Mouse (Mus musculus) embryonic facial prominence, embryonic 11.5 days (tissue): Measurements from ENCODE around the gene Pbsn. TPM values are rescaled to one million over a fixed set of nuclear protein-coding genes. Genes with fewer than 3 reads are reported as not detected.

Source experiments
- ATAC-seq: fragments of 200-750 bp; cut with Nextera tagmentation; replicated peaks from 2 replicates; pipeline ENCODE4 v1.8.0; 2017; ENCODE audit warnings: low read depth; ENCODE audit not compliant: insufficient number of reproducible peaks, low FRiP score, low TSS enrichment
- DNase-seq: peaks from one replicate; pipeline ENCODE4 v3.0.0-alpha.2; 2015; ENCODE audit warnings: low spot score
- H3K27ac ChIP-seq: fragments of 300-500 bp; sonication (generic); replicated peaks from 2 replicates; pipeline ENCODE4 v1.5.1; 2014; ENCODE audit warnings: mild to moderate bottlenecking, low read depth, low read length, control low read depth
- H3K27me3 ChIP-seq: fragments of 300-500 bp; sonication (generic); 2 replicates; pipeline ENCODE4 v1.6.1; 2014; ENCODE audit warnings: mild to moderate bottlenecking, low read length, moderate library complexity, mixed read lengths; ENCODE audit not compliant: control insufficient read depth, insufficient read depth
- H3K36me3 ChIP-seq: fragments of 300-500 bp; sonication (generic); replicated peaks from 2 replicates; pipeline ENCODE4 v1.6.1; 2014; ENCODE audit warnings: low read depth, mild to moderate bottlenecking, low read length, moderate library complexity, mixed read lengths; ENCODE audit not compliant: control insufficient read depth, insufficient read depth
- H3K4me1 ChIP-seq: fragments of 300-500 bp; sonication (generic); 2 replicates; pipeline ENCODE4 v1.6.1; 2014; ENCODE audit warnings: low read length, mixed read lengths; ENCODE audit not compliant: control insufficient read depth, insufficient read depth
- H3K4me2 ChIP-seq: fragments of 300-500 bp; sonication (generic); 2 replicates; pipeline ENCODE4 v1.6.1; 2014; ENCODE audit warnings: low read depth, mild to moderate bottlenecking, control low read depth, low read length, moderate library complexity
- H3K4me3 ChIP-seq: fragments of 300-500 bp; sonication (generic); 2 replicates; pipeline ENCODE4 v1.5.1; 2014; ENCODE audit warnings: low read depth, low read length, control low read depth
- H3K9ac ChIP-seq: fragments of 300-500 bp; sonication (generic); replicated peaks from 2 replicates; pipeline ENCODE4 v1.6.1; 2014; ENCODE audit warnings: mild to moderate bottlenecking, control low read depth, low read length
- H3K9me3 ChIP-seq: fragments of 300-500 bp; sonication (generic); replicated peaks from 2 replicates; pipeline ENCODE4 v1.6.1; 2016; ENCODE audit warnings: mild to moderate bottlenecking, low read length, inconsistent platforms, mixed read lengths; ENCODE audit not compliant: control insufficient read depth
- WGBS: fragments of 180-500 bp; shearing (Covaris S2); extraction: QIAGEN DNeasy Blood & Tissue Kit; methylation state at CpG from one replicate; pipeline ENCODE4 v1.1.7; 2014; 5-methylcytosine and 5-hydroxymethylcytosine counted together
- polyA plus RNA-seq: library from polyadenylated mRNA; unstranded; fragments of >200 nt; fragmentation: Nextera tagmentation; extraction: Ambion mirVana; gene quantifications from 2 replicates; pipeline ENCODE4 v1.2.1, GENCODE M21; 2014

Gene Pbsn
- polyA plus RNA-seq, 1 experiment from 2014 or later = not detected

GRCm38 (mm10) chrX:77799554-77799953 is 53.9 kb downstream of the Pbsn start:
- H3K27me3 ChIP-seq = no peaks in the 10 kb centered on the region
- DNase-seq (no peak), ATAC-seq (no peak)
- H3K4me3 ChIP-seq = no peak overlapping the region
- no peak overlapping the region for H3K4me2 ChIP-seq
- no peaks in the 10 kb centered on the region for H3K36me3 ChIP-seq
- WGBS = 67% methylated on average over 3 of the region's 3 CpGs
- no peaks in the 10 kb centered on the region for H3K9me3 ChIP-seq
- H3K9ac ChIP-seq = no peak overlapping the region
- H3K4me1 ChIP-seq = no peaks in the 10 kb centered on the region
- H3K27ac ChIP-seq = no peak overlapping the region

- H3K9ac ChIP-seq = no peak overlapping the region
- no peak overlapping the region for H3K4me2 ChIP-seq
- no peak overlapping the region for H3K27ac ChIP-seq
- H3K9me3 ChIP-seq = no peaks in the 10 kb centered on the region
- H3K27me3 ChIP-seq = no peaks in the 10 kb centered on the region
- no peaks in the 10 kb centered on the region for H3K4me1 ChIP-seq
- no peaks in the 10 kb centered on the region for H3K36me3 ChIP-seq
- H3K4me3 ChIP-seq = no peak overlapping the region
- ATAC-seq (no peak), DNase-seq (no peak)
These were observed 55.6 kb downstream of the Pbsn start for GRCm38 (mm10) chrX:77797801-77798200.

GRCm38 (mm10) chrX:77796916-77797315 is 56.5 kb downstream of the Pbsn start:
- H3K9me3 ChIP-seq = no peaks in the 10 kb centered on the region
- no peaks in the 10 kb centered on the region for H3K4me1 ChIP-seq
- no peaks in the 10 kb centered on the region for H3K36me3 ChIP-seq
- ATAC-seq = no peak
- DNase-seq = peak; percentile 6
- no peak overlapping the region for H3K4me2 ChIP-seq
- WGBS = 63% methylated on average over 1 of the region's 1 CpGs
- no peak overlapping the region for H3K4me3 ChIP-seq
- no peaks in the 10 kb centered on the region for H3K27me3 ChIP-seq
- H3K27ac ChIP-seq = no peak overlapping the region
- no peak overlapping the region for H3K9ac ChIP-seq

GRCm38 (mm10) chrX:77796238-77796835 is 57.1 kb downstream of the Pbsn start, which contains the start of gene Prkx:
Prkx (minus strand) TSS chrX:77796278.
- H3K4me2 ChIP-seq = peak within 1 kb of the TSS; percentile 61
- no peaks in the 10 kb centered on the region for H3K36me3 ChIP-seq
- 20% methylated on average over 17 of the region's 19 CpGs for WGBS
- H3K9me3 ChIP-seq = no peaks in the 10 kb centered on the region
- peak; percentile 51 for DNase-seq
- no peaks in the 10 kb centered on the region for H3K27me3 ChIP-seq
- no peak within 1 kb of the TSS for H3K27ac ChIP-seq
- H3K4me3 ChIP-seq = peak within 1 kb of the TSS; percentile 59
- peak within 1 kb of the TSS; percentile 61 for H3K9ac ChIP-seq
- peak; percentile 73 for ATAC-seq
- H3K4me1 ChIP-seq = no peaks in the 10 kb centered on the region

- Histone ChIP-seq H3K4me1 (no peaks in the 10 kb centered on the region), H3K9ac (peak overlapping the region; percentile 61), H3K9me3 (no peaks in the 10 kb centered on the region), H3K36me3 (no peaks in the 10 kb centered on the region), H3K27ac (no peak overlapping the region), H3K27me3 (no peaks in the 10 kb centered on the region), H3K4me2 (no peak overlapping the region; the same call in 1 of the 2 replicates), H3K4me3 (peak overlapping the region; percentile 59)
- 13% methylated on average over 19 of the region's 30 CpGs for WGBS
- ATAC-seq (peak; percentile 92), DNase-seq (peak; percentile 85)
These were observed 57.6 kb downstream of the Pbsn start for GRCm38 (mm10) chrX:77795858-77796174.

GRCm38 (mm10) chrX:77794962-77795857 is 58.2 kb downstream of the Pbsn start:
- H3K27ac ChIP-seq = no peak overlapping the region
- peak; percentile 13 for DNase-seq

GRCm38 (mm10) chrX:77788675-77789074 is 64.7 kb downstream of the Pbsn start:
- no peak overlapping the region for H3K4me3 ChIP-seq
- H3K27me3 ChIP-seq = no peaks in the 10 kb centered on the region
- H3K9ac ChIP-seq = no peak overlapping the region
- H3K4me2 ChIP-seq = no peak overlapping the region
- H3K9me3 ChIP-seq = no peaks in the 10 kb centered on the region
- ATAC-seq (no peak), DNase-seq (no peak)
- no peaks in the 10 kb centered on the region for H3K36me3 ChIP-seq
- no peaks in the 10 kb centered on the region for H3K4me1 ChIP-seq
- no peak overlapping the region for H3K27ac ChIP-seq
- 89% methylated on average over 3 of the region's 3 CpGs for WGBS

More at GRCm38 (mm10) chrX:77794962-77795857, 58.2 kb downstream of the Pbsn start:
- Histone ChIP-seq H3K36me3 (no peaks in the 10 kb centered on the region), H3K4me1 (no peaks in the 10 kb centered on the region), H3K9ac (peak overlapping the region; percentile 61), H3K9me3 (no peaks in the 10 kb centered on the region), H3K4me2 (peak overlapping the region; percentile 61), H3K27me3 (no peaks in the 10 kb centered on the region), H3K4me3 (peak overlapping the region; percentile 59)
- 14% methylated on average over 61 of the region's 61 CpGs for WGBS
- peak; percentile 69 for ATAC-seq
